Mouse (Mus musculus): ENCODE measurements around the gene Dscaml1.

Dscaml1 gene

DNA sequence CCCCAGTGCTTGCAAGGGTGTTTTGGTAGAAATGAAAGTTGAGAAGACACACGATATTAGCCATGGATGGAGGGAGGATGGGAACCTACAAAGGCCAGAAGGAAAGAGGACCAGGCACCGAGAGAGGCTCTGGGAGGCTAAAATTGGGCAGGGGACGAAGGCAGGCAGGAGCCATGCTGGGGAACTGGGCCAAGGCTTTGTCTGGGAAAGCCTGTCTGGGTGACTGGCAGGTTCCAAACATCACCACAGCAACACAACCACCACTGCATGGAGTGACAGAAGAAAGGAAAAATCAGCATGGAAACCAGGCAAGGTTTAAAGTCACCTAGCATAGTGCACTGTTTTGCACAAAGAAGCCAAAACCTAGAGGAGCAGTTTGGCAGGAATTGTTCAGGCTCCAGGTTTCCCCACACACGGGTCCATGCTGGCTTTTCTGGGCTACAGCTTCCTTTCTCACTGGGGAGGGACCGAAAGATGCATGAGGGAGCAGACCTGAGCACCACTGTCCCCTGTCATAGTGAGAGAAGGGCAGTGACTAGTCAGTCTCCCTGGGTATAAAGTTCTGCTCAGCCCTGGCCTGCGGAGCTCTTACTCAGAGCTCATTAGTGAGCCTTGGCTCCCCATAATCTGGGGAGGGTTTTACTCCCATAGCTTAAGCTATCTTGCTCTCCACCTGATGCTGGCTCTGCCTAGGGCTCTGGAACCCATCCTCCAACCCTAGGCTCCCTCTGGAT, 211.9 kb downstream of the Dscaml1 start:
- DNase-seq = no peak

DNA sequence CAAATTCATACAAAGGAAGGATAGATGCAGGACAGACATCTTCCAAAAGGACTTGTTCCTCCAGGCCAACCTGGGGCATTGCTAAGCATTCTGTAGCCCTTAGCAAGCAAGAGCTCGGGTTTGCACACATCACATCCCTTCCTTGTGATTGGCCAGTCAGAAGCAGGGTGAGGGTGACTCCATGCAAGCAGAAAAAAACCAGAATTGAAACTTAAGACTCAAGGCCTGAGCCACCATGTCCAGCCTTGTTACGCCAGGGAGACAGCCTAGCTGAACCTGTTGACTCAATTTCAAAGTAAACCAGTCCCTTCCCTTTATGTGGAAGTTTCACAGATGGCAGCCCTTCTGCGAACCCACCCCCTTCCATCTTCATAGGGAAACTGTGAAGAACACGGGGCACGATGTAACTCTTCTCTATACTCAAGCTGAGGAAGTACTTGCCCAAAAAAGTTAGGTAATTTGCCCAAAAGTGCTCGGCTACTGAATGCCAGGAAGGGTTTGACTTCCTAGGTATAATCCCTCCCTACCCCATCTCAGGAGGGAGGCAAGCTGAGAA, 218.5 kb downstream of the Dscaml1 start:
- no peak for DNase-seq

DNA sequence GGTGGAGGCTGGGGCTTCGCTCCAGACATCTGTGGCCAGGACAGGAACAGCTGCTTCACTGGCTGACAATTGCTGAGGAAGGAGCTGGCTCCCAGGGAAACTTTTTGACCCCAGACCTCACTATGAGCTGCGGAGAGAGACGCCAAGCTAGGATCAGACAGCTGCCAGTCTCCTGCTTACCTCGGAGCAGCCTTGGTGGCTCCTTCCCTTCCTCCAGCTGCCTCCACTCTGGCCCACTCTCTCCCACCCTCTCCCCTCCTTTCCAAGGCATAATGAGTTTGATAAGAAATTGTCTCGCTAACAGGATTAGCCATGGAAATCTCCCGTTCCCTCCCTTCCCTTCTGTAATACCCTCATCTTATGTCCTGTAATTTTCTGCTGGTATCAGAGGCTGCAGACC, 219.1 kb downstream of the Dscaml1 start:
- DNase-seq = no peak

DNA sequence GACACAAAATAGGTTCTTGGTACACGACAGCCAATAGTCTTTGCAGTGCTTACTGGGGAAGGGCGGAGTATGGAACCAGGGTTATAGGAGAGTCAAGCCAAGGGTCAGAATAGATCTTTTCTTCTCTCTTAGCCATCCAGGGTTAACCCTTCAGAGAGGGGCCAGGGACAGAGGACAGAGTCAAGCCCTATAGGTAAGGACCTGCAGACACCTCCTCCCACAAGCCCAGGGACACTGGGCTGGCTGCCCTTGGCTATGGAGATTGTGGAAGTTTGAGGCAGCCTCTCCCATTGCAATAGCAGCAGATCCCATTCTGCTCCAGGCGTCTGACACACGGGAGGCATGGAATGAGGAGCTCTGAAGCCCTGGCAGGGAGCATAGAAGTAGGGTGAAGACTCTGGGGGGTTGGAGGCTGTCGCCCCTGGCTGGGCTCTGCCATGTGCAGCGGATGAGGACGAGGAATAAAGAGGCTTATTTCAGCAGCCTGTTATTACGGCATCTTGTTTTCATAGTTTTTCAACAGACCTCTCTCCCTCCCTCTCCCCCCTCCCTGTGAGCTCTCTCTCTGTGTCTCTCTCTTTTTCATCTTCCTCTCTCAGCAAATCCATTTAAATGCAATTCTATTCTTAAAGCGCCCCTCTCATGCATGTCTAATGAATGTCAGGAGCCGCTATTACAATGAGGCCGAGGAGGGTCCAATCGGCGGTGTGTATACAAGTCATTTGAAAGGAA, 224.8 kb downstream of the Dscaml1 start:
- no peak for DNase-seq

DNA sequence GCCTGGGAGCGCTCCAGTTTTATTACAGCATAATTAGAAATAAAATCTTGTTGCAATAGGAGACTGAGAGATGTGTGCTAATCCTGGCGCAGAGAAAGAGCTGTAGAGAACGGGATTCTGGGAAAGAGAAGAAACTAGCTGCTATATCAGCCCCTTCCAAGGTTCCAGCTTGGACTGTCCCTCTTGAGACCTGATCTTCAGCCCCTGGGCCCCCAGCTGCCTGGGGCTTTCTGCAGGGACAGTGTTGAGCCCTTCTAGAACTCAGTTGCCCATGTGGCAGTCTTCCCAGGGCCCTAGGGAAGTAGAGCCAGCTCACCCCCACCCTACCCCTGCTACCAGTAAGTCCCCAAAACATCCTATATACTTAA, 225.4 kb downstream of the Dscaml1 start:
- DNase-seq = no peak

DNA sequence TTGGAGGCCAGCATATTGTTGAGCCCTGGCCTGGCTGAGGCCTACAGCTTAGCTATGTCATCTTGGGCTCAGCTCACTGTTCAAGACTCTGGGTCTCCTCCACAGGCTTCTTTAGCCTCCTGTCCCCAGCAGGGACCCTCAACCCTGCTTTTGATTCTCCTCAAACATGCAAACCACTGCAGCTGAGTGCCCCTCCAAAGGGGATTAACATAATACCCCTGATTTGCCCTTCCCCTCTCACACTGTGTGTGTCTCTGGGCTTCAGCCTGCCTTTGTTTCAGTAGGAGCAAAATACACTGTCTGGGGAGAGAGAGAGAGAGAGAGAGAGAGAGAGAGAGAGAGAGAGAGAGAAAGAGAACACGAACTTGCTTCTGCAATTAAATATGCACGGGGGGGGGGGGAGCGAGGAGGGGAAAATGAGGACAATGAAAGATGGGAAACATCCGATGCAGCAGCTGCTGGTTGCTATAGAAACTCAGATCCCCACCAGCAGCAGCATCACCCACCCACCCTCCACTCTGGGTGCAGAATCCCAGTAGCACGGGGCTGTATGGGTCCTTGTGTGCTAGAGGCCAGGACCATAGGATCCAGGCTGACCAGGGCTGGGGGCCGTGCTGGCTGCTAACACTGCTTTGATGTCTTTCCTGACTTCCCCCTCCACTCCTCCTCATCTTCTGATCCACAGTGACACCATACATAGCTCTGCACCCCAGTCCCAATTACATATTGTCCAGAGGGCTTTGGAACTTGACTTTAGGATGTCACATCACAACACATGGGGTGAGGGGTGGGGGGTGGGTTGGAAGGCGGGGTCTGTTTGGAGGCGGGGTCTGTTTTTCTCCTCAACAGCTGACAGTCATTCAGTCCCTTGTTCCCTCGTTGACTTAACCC, 231.0 kb downstream of the Dscaml1 start:
- no peak for DNase-seq

DNA sequence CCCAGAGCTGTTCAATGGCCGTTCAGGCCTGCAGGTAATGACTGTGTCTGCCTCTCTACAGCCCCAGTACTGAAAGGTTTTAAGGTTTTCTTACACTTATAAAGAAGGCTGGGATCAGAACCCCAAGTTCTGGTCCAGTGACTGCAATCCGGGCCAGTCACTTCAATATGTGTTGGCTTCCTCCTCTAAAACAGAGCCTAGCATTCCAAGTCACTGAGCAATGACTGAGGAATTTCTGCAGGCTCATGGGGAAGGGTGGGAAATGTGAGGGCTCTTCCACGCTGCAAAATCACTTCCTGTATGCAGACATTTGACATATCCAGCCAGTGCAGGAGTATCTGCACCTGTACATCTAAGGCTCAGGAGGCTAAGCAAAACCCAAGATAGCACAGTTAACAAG, 233.8 kb downstream of the Dscaml1 start:
- DNase-seq = no peak

DNA sequence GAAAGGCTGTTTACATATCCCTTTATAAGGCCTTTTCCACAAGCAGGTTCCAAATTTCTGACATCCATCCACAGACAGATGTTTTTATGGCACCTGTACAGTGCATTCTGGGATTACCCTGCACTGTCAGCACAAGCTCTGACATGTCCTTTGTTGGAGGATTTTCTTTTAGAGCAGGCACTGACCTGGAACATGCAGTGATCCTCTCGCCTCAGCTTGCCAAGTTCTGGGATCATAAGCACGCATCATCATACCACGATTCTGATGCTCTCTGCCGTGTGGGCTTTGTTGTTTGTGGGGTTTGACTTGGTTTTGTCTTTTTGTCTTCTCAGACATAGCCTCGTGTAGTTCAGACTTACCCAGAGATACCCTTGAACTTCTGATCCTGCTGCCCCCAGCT, 236.0 kb downstream of the Dscaml1 start:
- DNase-seq = no peak

DNA sequence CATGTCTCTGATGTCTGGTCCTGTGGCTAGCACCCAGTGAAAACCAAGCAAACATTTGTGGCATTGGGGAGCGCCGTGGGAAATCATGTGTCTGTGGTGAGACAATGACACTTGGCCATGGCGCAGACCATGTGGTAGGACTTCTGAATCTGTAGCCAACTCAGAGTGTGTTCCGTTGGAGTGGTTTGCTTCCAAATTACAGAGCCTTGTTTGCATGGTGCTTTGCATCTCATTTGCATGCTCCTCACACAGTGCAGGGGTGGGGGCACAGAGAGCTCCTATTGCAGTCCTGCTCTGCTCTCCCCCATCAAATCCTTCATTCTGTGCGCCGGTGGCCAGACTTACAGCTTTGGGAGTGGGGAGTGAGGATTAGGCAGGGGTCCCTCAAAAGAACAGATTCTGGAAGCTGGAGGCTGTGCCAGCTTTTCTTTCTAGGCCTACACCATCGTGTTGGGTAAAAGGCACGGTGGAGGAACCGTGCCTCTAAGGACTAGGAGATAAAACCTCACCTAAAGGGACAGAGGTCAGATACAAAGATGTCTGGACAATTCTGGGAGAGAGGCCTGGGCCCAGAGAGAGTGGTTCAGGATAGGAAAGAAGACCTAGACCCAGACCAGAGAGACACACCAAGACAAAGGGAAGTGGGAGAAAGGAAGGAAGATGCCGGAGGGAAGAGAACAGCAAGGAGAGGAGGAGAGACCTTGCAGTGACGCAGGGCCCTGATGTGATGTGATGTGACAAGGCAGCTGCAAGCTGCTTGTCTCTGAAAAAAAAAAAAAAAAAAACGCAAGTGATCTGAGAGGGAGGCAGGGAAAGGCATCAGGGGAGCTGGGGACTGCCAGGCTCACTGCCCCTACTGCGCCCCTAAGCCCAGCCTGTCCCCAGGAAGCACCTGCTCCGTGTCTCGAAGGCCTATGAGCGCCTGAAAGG, 237.2 kb downstream of the Dscaml1 start:
- no peak for DNase-seq

DNA sequence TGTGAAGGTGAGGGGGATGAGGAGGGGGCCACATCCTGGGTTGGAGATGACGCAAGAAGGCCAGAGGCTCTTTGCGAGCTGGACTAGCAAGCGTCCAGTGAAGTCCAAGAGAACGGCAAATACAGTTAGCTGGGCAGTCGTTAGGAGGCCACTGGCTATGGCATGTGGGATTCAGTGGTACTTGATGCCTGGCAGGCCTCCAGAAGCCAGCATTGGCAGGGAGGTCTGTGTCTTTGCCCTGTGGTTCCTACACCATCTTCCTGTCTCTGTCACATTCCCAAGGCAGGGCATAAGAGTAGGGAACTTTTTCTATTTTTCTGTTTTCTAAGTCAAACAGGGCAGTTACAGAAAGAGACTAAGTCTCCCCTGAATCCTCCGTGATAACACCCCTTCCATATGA, 237.9 kb downstream of the Dscaml1 start:
- no peak for DNase-seq

DNA sequence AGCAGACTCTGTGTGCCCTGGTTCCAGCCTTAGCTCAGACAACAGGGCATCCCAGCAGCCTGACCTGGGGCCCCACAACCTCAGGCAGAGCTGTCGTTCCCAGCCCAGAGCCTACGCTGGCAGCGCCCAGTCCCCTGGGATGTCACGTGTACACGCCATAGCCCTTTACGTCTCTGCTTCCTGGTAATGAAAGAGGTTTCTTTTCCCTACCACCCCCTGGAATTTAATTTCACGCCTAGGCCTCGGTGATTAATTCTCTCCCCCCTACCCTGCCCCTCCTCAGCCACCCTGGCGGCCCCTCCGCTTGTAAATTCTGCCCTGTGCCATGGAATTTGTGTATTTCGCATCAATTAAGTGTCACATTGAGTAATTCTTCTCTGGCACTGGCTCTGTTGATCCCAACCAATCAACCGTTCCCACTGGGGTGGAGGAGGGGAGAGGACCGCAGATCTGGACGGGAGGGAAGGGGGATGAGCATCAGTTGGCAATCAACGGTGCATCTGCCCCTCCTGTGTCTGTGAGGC, 238.5 kb downstream of the Dscaml1 start:
- DNase-seq = no peak

DNA sequence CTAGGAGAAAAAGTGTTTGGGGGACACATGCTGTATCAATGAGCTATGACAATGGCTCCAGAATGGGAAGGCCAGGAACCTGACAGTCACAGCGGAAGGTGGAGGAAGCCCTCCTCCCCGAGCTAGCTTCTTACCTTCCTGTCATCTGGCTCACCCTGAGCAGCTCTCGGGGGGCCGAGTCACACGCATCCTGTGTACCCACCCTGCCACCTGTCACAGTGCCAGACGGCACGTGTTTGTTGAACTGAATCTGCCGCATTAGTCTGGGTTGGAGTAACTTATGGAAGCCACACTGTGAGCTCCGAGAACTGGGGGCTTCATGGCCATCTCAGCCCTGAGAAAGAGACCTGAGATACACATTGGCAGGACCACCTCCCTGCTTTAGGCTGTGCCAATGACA, 249.5 kb downstream of the Dscaml1 start:
- DNase-seq = no peak

DNA sequence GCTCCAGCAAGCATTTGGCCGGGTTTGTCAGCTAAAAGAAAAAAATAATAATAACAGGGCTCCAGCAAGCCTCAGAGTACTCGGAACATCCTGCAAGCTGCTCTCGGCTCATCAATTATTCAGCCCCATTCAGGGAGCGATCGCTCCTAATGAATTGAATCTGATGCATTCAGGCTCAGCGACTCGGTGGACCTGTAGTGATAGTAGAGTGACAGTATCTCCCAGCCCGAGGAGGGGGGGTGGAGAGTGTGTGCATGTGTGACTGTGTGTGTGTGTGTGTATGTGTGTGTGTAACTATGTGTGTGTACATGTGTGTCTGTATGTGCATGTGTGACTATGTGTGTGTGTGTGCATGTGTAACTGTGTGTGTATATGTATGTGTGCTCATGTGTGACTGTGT, 250.2 kb downstream of the Dscaml1 start:
- no peak for DNase-seq

DNA sequence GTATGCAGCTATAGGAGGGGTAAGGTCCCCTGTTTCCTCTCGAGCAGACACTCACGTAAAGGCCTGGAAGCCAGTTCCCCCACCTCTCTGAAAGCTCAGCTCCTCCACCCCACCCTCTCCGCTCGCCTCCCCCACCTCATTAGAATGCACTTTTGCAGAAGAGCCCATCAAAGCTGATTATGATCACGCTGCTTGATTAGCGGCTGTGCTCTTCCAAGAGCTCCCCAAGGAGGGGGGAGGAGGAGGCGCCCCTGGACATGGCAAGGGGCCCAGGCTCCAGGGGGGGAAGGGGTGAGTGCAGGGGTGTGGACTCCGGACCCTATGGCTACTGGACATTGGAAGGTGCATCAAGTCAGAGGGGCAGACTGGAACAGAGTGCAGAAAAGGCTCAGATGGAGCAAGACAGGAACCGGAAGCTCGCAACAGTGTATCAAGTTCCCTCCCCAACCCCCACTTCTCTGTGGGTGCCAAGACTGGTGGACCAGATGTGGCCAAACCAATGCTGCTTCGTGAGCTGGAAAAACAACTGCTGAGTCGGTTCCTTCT, 250.9 kb downstream of the Dscaml1 start:
- peak; percentile 61 for DNase-seq

DNA sequence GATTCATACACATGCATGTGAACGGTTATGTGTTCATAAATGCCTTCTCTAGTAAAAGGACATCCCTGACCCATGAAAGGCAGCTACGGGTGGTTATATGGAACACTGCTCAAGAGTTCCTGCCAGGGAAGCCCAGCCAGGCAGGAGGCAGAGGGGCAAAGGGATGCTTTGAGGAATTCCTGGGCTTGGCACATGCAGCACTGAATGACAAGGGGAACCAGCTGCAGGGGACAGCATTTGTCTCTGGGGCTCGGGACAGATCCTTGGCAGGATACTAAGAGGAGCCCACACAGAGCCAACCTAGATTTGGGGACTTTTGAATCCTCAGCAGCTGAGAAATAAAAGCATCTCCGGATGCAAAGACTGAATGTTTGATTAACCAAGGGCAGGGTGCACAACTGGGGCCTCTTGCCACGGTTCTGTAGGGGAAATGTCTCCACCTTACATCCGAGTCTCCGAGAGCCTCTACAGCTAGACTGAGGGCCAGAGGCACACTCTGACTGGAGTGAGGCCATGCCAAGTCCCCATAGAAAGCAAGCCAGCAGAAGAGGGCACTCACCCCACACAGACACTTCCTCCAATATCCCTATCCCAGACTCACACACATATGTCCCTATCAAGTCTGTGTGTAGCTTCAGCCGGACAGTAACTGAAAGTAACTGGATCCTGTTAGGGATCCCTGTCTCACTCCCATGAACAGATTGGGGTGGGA, 251.7 kb downstream of the Dscaml1 start:
- DNase-seq = no peak

DNA sequence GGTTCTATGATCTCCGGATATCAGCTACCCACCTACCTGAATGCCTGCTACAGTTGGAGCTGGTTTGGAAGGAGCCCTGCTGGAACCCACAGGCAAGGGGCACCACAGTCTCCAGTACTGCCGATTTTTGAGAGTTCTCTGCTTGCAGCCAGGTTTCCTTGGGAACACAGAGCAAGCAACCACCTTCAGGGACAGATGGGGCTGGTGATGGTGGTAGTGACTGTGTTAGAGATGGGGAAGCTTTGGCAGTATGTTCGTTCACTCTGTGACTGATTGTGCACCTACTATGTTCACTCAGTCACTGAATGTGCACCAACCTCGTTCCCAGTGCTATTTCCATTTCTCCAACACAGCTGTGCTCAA, 252.2 kb downstream of the Dscaml1 start:
- DNase-seq = no peak

DNA sequence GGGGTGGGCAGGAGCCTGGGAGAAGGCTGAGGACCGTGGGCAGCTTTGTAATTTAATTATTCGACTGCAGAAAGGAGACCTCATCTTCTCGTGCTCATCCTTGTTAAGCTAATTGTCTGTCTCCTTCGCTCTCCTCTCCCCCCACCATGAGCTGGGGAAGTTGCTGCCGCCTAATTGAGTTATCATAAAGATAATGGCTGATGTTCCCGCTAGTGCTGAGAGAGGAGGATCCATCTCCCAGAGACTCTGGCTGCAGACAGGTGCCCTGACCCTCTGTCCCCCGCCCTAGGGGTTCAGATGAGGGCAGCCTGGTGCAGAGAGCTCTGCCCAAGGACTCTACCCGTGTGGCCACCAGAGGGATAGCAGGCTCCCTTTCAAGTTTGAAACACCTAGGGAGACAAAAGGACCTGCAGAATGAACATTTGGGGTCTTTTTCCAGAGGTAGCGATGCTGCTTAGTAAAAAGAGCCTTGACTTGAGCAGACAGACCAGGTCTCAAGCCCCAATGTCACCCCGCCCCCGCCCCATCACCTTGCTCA, 256.1 kb downstream of the Dscaml1 start:
- no peak for DNase-seq

DNA sequence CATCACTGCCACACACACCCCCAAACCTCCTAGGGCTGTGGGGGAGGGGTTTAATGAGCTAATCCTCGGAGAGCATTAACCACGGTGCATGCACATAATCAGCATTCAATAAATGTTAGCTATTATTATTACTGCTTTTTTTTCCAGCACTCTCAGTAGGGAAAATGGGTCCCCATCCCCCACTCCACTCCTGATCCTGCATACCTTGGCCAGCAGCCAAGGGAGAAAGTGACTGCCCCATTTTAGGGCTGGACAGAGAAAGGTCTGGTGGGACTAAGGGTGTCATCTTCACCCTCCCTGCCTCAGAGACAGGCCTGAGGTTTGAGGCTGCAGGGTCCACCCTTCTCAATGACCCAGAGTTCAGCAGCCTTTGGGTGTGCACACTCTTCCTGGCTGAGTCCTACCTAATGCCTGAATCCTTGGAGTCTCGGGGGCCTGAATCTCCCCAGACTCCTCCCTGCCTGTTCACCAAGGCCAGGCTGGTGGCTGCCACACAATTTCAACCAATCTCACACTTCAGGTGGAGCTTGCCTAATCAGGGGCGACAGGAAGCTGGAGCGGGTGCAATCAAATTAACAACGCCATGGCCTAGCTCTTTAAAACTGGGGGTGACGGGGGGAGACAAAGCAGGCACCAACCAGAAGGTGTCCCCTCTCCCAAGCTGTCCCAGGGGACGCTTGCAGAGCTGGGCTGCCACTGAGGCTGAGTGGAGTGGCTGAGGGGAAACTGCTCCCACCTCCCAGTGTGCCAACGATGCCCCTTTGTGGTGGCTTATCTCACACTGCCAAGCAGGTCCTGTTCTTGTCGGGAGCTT, 267.2 kb downstream of the Dscaml1 start:
- DNase-seq = no peak

DNA sequence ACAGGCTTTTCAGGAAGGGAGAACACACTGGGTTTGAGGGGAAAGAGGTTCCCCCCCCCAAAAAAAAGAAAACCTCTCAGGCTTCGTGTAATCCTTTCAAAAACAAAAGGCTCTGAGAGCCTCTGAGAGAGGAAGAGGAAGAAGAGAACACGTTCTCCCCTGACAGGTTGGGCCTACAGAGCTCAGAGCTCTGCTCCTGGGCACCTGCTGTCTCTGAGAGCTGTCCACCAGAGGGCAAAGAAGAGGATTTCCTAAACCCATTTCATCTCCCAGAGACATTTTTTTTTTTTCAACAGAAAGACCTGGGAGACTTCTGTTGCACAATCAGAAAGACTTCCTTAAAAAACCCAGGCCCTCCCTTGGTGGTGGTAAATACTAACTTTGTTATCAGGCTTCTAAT, 267.8 kb downstream of the Dscaml1 start:
- no peak for DNase-seq

DNA sequence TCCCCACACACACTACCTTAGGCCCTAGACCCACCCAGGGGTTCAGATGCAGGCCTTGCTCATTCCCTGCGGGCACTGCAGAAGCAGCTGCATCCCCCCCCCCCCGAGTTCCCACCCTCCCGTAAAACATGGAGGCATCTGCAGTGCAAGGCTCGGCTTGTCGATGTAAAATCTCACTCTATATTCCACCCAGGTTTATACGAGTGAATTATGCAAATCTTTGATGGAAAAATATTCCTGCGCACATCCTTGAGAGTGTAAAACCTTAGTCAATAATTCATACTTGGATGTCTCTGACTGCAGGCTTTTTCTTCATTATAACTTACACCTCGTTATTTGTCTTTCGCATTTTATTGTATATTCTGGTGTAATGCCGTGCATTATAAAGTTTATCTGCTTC, 272.7 kb downstream of the Dscaml1 start:
- no peak for DNase-seq

All from kidney, adult 9 months (tissue).